Mouse (Mus musculus): ENCODE measurements around the gene Serping1.
"Not testable (repeated sequence)": the region's sequence is repeated elsewhere in the genome, so short reads cannot be mapped to it uniquely, and the experiment has no call there.

Gene Serping1

GRCm38 (mm10) chr2:84775241-84775640 is at the start of gene Serping1:
TSS of gene Serping1 (minus strand) at chr2:84775444.
- DNase-seq (ENCODE audit: extremely low spot score): peak; percentile 32

DNA sequence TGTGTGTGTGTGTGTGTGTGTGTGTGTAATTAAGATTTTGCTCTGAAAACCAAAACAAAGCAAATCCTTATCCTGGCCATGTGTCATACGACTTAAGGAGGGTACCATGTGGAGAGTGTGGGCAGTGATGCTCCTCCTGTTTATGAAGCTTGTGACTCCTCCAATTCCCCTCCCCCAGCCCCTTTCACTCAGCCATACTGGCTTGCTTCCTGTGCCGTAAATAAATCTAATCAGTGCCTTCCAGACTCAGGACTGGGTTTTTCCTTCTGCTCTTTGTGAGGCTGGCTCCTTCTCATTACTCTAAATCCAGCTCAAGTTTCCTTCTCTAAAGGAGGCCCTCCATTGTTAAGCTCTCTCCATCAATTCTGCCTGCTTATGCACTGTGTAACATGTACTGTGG is 48.0 kb upstream of the Serping1 start:
- DNase-seq (ENCODE audit: extremely low spot score): no peak

DNA sequence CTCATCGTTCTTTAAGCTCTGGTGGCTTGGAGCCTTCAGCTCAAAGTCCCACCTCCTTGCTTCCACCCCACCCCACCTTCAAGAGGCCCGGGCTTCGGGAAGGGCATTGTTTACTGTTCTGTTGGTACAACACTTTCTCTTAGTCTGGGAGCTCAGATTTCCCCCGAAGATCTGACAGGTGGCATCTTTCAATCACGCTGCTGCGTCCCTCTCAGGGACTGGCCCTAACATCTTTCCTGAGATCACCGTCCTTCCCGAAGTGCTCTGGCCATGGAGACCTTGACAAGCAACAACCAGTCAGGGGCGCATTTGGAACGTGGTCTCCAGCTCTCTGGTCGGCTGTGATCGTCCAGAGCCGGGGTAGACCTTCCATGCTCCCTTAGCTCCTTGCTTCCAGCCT is 47.3 kb upstream of the Serping1 start, which contains the start of gene Smtnl1:
Gene Smtnl1 (minus strand): TSS at position 101 of the 400 bp plus-strand sequence.
- DNase-seq (ENCODE audit: extremely low spot score): no peak

DNA sequence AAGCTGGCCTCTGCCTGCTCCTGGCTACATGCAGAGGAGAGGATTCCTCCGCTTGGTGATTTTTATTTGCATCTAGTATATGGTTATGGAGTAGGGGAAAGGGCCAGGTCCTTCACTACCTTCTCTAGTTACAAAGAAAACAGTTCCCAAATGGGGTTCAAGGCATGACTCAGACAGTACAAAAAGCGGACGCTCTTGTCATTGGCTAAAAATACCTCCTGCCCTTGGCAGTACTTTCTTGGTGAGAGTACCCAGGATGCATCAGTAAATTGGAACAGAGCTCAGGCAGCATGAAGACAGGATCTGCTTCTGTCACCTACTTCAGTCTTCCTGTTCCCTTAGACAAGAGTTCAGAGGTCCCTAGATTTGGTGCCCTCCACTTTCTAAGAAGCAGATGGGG is 44.6 kb upstream of the Serping1 start:
- DNase-seq (ENCODE audit: extremely low spot score): no peak

GRCm38 (mm10) chr2:84812676-84813075 is 37.4 kb upstream of the Serping1 start:
- no peak for DNase-seq (ENCODE audit: extremely low spot score)

GRCm38 (mm10) chr2:84811880-84812279 is 36.6 kb upstream of the Serping1 start:
- no peak for DNase-seq (ENCODE audit: extremely low spot score)

- peak; percentile 89 for DNase-seq (ENCODE audit: extremely low spot score)
These were observed 35.8 kb upstream of the Serping1 start for GRCm38 (mm10) chr2:84810886-84811577.

GRCm38 (mm10) chr2:84810526-84810885 is 35.3 kb upstream of the Serping1 start:
- DNase-seq (ENCODE audit: extremely low spot score): no peak

DNA sequence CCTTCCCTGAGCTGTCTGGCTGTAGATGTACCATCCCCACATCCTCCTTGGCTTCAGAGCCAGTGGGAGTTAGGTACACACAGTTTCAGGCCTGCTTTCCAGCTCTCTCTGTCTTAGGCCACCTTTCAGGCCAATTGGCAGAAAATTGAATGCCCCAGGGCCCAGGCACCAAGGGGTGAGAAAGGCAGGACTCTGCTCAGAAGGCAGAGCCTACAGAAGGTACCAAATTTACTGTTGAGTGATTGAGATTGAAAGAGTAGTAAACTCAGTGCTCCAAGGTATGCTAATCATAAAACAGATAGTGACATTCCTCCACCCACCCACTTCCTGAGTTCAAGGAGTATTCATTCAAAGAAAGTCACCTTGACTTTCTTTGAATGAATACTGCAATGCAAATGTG is 34.1 kb upstream of the Serping1 start:
- no peak for DNase-seq (ENCODE audit: extremely low spot score)

GRCm38 (mm10) chr2:84806546-84806945 is 31.3 kb upstream of the Serping1 start:
- no peak for DNase-seq (ENCODE audit: extremely low spot score)

- DNase-seq (ENCODE audit: extremely low spot score): no peak
These were observed 28.7 kb upstream of the Serping1 start for GRCm38 (mm10) chr2:84803963-84804362.

- DNase-seq (ENCODE audit: extremely low spot score): not testable (repeated sequence)
These were observed 26.0 kb upstream of the Serping1 start for GRCm38 (mm10) chr2:84801223-84801622.

GRCm38 (mm10) chr2:84800304-84800703 is 25.1 kb upstream of the Serping1 start:
- DNase-seq (ENCODE audit: extremely low spot score): no peak

DNA sequence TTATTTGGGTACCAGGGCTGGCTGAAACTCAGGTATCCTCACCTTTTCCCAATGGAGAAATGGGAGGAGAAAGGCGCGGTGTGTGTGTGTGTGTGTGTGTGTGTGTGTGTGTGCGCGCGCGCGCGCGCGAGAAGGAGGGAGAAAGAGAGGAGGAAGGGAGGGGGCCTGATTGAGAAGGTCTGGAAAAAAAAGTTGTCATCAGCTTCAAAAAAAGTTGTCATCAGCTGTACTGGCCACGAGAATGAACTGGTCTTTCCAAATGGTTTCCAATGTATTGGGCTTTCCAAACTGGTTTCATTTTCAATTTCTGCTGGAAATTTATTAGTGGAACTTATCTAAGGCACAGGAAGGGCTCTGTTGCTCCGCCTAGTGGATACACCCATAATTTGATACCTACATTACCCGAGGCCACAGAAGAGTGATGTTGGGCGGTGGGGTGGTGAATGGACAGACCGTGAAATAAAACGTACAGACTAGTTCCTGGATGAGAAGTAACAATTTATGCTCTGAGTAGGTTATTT is 23.9 kb upstream of the Serping1 start:
- DNase-seq (ENCODE audit: extremely low spot score): peak; percentile 73

DNA sequence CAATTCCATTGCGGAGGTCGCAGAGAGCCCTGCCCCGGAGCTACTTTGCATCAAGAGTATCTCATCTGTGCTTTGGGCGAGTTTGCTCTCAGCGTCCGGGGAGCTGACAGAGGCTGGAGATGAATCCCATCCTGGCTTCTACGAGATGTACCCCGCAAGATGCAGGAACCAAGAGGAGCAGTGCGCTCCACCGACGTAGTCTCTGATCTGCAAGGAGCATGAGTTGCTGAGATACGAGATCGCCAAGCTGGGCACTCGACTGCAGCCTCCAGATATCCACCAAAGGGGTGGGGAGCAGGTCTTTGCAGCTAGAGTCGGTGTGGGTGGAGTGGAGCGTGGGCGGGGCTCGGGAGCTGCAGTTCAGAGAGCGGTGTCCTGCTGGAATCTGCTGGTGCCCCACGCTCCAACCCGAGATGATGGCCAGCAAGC is 23.3 kb upstream of the Serping1 start, which contains the start of gene Ube2l6:
Gene Ube2l6 (plus strand): TSS at position 336 of the 429 bp plus-strand sequence.
- peak; percentile 72 for DNase-seq (ENCODE audit: extremely low spot score)

DNA sequence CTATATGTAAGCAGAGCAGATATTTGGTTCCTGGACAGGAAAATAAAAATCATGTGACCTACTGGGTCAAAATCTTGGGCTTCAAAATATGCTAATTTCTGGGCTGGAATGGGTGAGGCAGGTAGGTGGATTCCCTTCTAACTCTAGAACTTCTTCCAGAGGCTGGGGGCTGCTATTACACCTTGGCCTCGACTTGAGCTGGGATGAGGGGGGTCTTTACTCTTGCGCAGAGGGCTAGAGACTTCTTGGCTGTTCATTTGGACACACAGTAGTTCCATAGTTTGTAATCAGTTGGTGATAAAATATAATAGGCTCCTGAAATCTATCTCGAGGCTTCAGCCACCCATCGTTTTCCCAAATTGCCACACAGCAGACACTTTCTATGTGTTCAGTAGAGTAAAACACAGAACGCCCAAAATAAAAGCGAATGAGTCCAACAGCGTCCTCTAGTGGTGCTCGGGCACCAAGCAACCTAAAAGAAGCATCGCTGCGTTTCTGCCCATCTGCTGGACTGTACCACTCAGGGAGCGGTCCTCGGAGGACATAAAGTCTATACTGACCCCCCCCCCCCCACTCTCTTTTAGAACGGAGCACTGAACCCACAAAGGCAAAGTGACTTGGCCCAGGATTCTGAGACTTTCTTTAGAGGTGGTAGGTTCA is 22.7 kb upstream of the Serping1 start:
- DNase-seq (ENCODE audit: extremely low spot score): peak; percentile 84

- no peak for DNase-seq (ENCODE audit: extremely low spot score)
These were observed 18.6 kb upstream of the Serping1 start for GRCm38 (mm10) chr2:84793871-84794270.

- DNase-seq (ENCODE audit: extremely low spot score): no peak
These were observed 17.9 kb upstream of the Serping1 start for GRCm38 (mm10) chr2:84793154-84793553.

DNA sequence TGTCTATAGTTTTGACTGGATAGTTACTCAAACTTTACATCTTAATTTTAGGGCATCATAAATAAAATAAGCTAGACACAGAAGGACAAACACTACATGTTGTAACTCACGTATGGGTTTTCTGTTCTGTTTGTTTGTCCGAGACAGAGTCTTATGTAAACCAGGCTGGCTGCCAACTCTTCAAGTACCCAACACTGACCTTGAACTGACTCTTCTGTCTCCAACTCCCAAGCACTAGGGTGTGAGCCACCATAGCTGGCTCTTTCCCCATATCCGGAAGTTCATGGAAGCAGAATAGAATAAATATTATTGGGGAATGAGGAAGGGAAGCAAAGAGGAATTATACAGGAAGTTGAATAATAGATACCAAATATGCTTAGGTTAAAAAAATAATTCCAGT is 17.3 kb upstream of the Serping1 start:
- no peak for DNase-seq (ENCODE audit: extremely low spot score)

DNA sequence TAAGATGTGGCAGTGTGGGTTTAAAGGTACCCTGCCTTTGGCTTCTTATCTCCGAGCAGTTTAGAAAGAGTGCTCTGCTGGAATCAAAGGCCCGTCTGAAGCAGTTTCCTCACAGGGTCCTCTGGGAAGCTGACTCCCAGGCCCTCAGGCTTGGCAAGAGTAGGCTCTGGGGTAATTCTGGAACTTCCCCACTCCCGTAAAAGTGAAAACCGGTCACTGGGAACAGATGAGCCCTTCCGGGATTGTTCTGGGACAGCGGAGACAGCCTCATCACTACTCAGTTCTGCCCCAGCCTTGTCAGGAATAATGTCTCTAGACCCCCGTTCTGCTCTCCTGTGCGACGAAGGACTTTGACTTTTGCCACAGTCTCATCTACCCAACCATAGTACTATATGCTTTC is 15.2 kb upstream of the Serping1 start:
- no peak for DNase-seq (ENCODE audit: extremely low spot score)

GRCm38 (mm10) chr2:84788316-84788715 is 13.1 kb upstream of the Serping1 start:
- no peak for DNase-seq (ENCODE audit: extremely low spot score)

GRCm38 (mm10) chr2:84783840-84784566 is 8.8 kb upstream of the Serping1 start:
- DNase-seq (ENCODE audit: extremely low spot score): no peak

All from embryo, embryonic 9.5 days (tissue).